Mouse (Mus musculus) spleen, adult 2 months (tissue): ENCODE measurements at regions not wholly inside any gene's neighbourhood (a gene's known extent, or its start where the extent isn't known, plus 50 kb on each side); places are given as distances from the start of the nearest gene placed in this dataset.

Experiments
- CTCF ChIP-seq: fragments of 200-500 bp; IDR thresholded peaks from 2 replicates; pipeline ENCODE4 v1.5.1; 2011; ENCODE audit warnings: mild to moderate bottlenecking, inconsistent platforms; ENCODE audit not compliant: insufficient read depth, insufficient read length, insufficient replicate concordance; ENCODE audit errors: extremely low read depth
- POLR2A ChIP-seq: fragments of 200-500 bp; IDR thresholded peaks from 2 replicates; pipeline ENCODE4 v1.6.1; 2011; ENCODE audit warnings: low read depth, low read length, inconsistent platforms

DNA sequence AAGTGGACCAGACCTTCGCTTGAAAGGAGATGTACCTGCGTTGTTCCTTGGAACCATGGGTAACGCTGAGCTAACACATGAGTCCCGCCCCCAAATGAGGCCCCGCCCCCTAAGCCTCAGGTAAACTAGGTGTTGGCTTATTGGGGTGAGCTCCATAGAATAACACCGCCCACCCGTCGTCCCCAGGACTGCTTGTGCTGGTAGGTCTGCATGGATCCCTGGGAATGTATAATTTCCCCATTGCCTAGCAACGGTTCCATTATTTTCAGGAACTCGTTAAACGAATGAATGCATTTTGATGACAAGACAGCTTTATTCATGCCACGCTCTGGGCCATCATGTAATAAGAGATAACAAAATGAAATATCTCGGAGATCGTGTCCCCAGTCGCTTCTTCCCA lies 161.0 kb upstream of the Trpc7 start:
- no peak for TF ChIP-seq CTCF
- TF ChIP-seq POLR2A: no peak
